Mouse (Mus musculus) kidney, postnatal 14 days (tissue): ENCODE data around the gene Trpm3.

Experiments
- DNase-seq: peaks from one replicate; pipeline ENCODE4 v3.0.0; 2022; ENCODE audit warnings: mixed read lengths

Gene Trpm3

GRCm38 (mm10) chr19:22656466-22657215 lies 517.8 kb downstream of the Trpm3 start:
- DNase-seq, result no peak

DNA sequence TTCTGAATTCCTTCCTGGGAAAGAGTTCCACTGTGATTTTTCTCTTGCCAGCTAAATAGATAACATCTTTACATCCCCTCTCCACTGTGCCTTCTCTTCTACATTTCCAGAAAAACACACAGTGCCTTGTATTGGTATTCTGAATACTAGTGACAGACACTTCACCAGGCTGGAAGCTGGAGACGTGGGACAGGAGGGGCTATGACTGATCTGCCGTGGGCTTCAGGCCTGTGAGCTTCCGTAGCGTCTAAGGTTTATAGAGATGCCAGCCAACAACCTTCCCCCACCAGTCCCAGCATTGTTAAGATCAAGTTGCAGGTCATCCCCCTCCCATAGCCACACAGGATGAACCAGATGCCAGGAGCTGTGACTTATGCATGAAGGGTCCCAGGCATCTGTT lies 518.4 kb downstream of the Trpm3 start:
- DNase-seq, result no peak

DNA sequence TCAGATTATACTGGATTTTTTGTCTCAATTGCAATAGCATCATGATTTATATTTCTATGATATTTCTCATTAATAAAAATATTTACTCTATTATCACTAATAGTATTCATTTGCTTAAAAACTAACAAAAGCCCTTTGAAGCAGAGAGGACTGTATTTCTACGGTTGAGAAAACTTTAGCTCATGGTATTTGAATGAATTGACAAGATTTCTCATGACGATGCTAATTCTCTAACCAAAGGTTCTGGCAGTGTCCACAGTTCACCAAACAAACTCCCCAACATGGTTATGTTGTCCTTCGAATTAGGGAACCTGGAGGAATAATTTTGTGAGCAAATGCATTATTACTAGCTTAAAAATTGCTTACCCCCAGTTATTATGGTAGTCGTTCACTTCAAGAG lies 526.6 kb downstream of the Trpm3 start:
- no peak for DNase-seq

GRCm38 (mm10) chr19:22670222-22670621 lies 531.4 kb downstream of the Trpm3 start:
- no peak for DNase-seq

DNA sequence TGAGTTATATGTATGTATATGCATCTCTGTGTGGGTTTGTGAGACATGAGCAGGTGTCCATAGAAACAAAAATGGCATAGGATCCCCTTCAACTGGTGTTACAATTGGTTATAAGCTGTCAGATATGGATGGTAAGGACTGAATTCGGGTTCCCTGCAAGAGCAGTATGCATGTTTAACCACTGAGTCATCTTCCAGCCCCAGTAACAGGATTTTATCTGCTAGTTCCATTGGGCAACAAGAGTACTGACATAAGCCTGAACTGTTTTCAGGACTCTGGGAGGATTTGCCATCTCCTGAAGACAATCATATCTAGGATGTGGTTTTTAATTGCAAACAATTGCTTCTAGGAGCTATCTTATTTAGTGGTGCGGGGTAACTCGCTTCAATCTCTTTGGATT lies 534.0 kb downstream of the Trpm3 start:
- DNase-seq, result no peak

GRCm38 (mm10) chr19:22676206-22676605 lies 537.4 kb downstream of the Trpm3 start:
- DNase-seq, result no peak

- DNase-seq, result no peak
Observed at GRCm38 (mm10) chr19:22682238-22682637, 543.4 kb downstream of the Trpm3 start.

GRCm38 (mm10) chr19:22691995-22692394 lies 553.1 kb downstream of the Trpm3 start:
- peak; percentile 6 for DNase-seq

DNA sequence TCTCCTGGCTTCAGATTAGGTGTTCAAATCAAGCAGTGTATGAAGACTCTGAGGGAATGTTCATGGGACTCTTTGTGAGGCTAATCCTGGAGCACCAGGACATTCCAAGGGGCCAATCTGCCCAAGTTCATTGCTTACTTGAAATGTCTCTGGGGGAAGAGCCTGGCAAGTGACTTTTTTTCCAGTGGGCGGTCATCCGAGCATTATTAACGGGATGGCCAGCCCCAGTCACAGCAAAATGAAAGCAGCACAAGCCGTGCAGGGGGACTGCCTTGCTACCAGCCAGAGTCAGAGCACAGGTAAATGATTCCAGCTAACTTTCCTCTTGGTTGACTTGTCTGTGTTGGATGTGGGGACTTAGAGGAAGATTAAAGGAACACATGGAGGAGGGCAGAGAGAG lies 553.7 kb downstream of the Trpm3 start:
- DNase-seq, result peak; percentile 47

GRCm38 (mm10) chr19:22692956-22693355 lies 554.1 kb downstream of the Trpm3 start:
- DNase-seq, result peak; percentile 5

DNA sequence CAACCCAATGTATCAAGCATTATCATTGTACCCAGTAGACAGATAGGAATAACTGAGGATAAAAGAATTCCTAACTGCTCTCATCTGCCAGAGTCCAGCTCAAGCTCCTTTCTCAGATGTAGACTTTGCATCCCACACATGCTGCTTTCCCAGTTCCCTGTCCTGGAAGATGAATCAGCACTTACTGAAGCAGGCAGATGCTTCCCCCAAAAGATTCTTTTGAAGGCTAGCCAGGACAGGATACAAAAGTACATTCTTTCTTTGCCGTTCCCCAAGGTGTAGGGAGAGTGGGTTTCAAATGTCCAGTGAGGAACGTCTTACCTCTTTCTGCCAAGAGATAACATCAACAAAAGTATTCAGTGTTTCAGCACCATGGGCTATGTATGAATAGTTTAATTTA lies 556.6 kb downstream of the Trpm3 start:
- DNase-seq, result no peak

- DNase-seq, result peak; percentile 7
Observed at GRCm38 (mm10) chr19:22698737-22699136, 559.9 kb downstream of the Trpm3 start.

GRCm38 (mm10) chr19:22700871-22701651 lies 562.2 kb downstream of the Trpm3 start:
- DNase-seq, result peak; percentile 74

GRCm38 (mm10) chr19:22703876-22704275 lies 565.0 kb downstream of the Trpm3 start:
- DNase-seq, result no peak

- DNase-seq, result no peak
Observed at GRCm38 (mm10) chr19:22705414-22705813, 566.6 kb downstream of the Trpm3 start.

- peak; percentile 15 for DNase-seq
Observed at GRCm38 (mm10) chr19:22719027-22719426, 580.2 kb downstream of the Trpm3 start.

- DNase-seq, result peak; percentile 19
Observed at GRCm38 (mm10) chr19:22729846-22730245, 591.0 kb downstream of the Trpm3 start.

GRCm38 (mm10) chr19:22730971-22731370 lies 592.1 kb downstream of the Trpm3 start:
- DNase-seq, result no peak

- DNase-seq, result no peak
Observed at GRCm38 (mm10) chr19:22736870-22737269, 598.0 kb downstream of the Trpm3 start.

DNA sequence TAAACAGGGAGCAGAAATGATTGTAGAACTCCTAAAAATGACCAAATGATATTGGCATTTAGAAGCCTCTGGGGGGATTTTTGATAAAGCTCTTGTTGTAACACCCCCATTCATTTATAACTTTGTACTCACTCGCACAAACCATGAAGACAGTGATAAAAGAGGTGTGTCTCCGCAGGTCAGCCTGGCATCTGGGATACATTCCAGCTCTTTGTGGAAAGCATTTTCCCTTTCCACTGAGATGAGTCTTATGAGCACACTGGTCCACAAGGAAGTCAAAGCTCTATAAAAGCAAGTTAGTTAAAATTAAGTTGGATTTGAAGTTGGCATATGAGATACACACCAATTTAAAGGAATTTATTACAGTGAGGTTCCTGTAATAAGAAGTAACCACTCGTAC lies 600.4 kb downstream of the Trpm3 start:
- no peak for DNase-seq

GRCm38 (mm10) chr19:22753311-22753809 lies 614.5 kb downstream of the Trpm3 start:
- no peak for DNase-seq

GRCm38 (mm10) chr19:22754071-22754470 lies 615.2 kb downstream of the Trpm3 start:
- DNase-seq, result no peak

GRCm38 (mm10) chr19:22754498-22754897 lies 615.7 kb downstream of the Trpm3 start:
- no peak for DNase-seq

DNA sequence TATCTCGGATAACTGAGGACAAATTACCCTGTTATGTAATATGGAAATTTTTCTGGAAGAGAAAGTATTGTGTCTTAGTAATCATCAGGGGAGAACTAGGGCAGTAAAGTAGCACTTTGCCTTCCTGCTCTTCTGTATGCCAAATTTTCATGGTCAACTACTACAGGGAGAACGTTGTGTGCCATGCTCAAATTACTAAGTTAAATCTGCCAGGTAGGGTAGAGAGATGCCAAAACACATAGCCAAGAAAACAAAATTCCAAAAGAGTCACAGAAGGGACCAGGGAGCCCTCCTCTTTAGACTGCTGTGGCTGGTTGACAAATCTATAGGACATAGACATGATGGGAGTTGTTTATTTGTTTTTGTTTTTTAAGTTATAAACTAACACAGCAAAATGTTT lies 619.6 kb downstream of the Trpm3 start:
- no peak for DNase-seq
